Mouse (Mus musculus) kidney, embryonic 14.5 days (tissue): ENCODE results near the gene Myadm. TPM values are rescaled to one million over a fixed set of nuclear protein-coding genes. Genes with fewer than 3 reads are reported as not detected.

ENCODE experiments used
- ATAC-seq: fragments of 200-750 bp; cut with Nextera tagmentation; 2 replicates; pipeline ENCODE4 v1.8.0; 2017; ENCODE audit warnings: moderate number of reproducible peaks, mild to moderate bottlenecking, moderate TSS enrichment, moderate library complexity; ENCODE audit not compliant: low FRiP score, low TSS enrichment
- H3K27ac ChIP-seq: fragments of 300-500 bp; sonication (generic); 2 replicates; pipeline ENCODE4 v1.5.1; 2014; ENCODE audit warnings: low read depth, mild to moderate bottlenecking, low read length, moderate library complexity, mixed read lengths
- H3K27me3 ChIP-seq: fragments of 300-500 bp; sonication (generic); 2 replicates; pipeline ENCODE4 v1.6.1; 2014; ENCODE audit warnings: mild to moderate bottlenecking, low read length; ENCODE audit not compliant: control insufficient read depth, insufficient read depth
- H3K36me3 ChIP-seq: fragments of 300-500 bp; sonication (generic); 2 replicates; pipeline ENCODE4 v1.6.1; 2014; ENCODE audit warnings: low read length, mixed read lengths; ENCODE audit not compliant: control insufficient read depth, insufficient read depth
- H3K4me1 ChIP-seq: fragments of 300-500 bp; sonication (generic); 2 replicates; pipeline ENCODE4 v1.6.1; 2014; ENCODE audit warnings: low read length, mixed read lengths; ENCODE audit not compliant: control insufficient read depth, insufficient read depth
- H3K4me2 ChIP-seq: fragments of 300-500 bp; sonication (generic); replicated peaks from 2 replicates; pipeline ENCODE4 v1.6.1; 2014; ENCODE audit warnings: low read depth, mild to moderate bottlenecking, low read length
- H3K4me3 ChIP-seq: fragments of 300-500 bp; sonication (generic); 2 replicates; pipeline ENCODE4 v1.5.1; 2014; ENCODE audit warnings: mild to moderate bottlenecking, low read length
- H3K9ac ChIP-seq: fragments of 300-500 bp; sonication (generic); 2 replicates; pipeline ENCODE4 v1.6.1; 2014; ENCODE audit warnings: low read depth, mild to moderate bottlenecking, low read length, moderate library complexity
- H3K9me3 ChIP-seq: fragments of 300-500 bp; sonication (generic); 2 replicates; pipeline ENCODE4 v1.6.1; 2016; ENCODE audit warnings: low read length; ENCODE audit not compliant: control insufficient read depth
- WGBS: fragments of 180-500 bp; shearing (Covaris S2); extraction: QIAGEN DNeasy Blood & Tissue Kit; methylation state at CpG from one replicate; pipeline ENCODE4 v1.1.7; 2014; 5-methylcytosine and 5-hydroxymethylcytosine counted together
- polyA plus RNA-seq: library from polyadenylated mRNA; unstranded; fragments of >200 nt; fragmentation: Nextera tagmentation; extraction: Ambion mirVana; gene quantifications from 2 replicates; pipeline ENCODE4 v1.2.1, GENCODE M21; 2014

Myadm gene
- polyA plus RNA-seq: 50.5 and 81.3 TPM in 2 replicates

GRCm38 (mm10) chr7:3288976-3289970 lies at the start of gene Myadm, which contains the start of gene Prkcg:
Myadm (plus strand) TSS chr7:3289080.
Prkcg (plus strand) TSS chr7:3289179.
- no peaks in the 10 kb centered on the region for H3K27me3 ChIP-seq
- no peaks in the 10 kb centered on the region for H3K36me3 ChIP-seq
- H3K27ac ChIP-seq: peak within 1 kb of the TSS; percentile 71
- peak within 1 kb of the TSS; percentile 48 for H3K4me3 ChIP-seq
- H3K9me3 ChIP-seq: no peaks in the 10 kb centered on the region
- WGBS: 1% methylated on average over 30 of the region's 30 CpGs
- H3K4me2 ChIP-seq: peak within 1 kb of the TSS; percentile 74
- peak within 1 kb of the TSS; percentile 68 for H3K9ac ChIP-seq
- peak; percentile 11; the same call in 1 of the 2 replicates for ATAC-seq
- peaks cover 12% of the 10 kb centered on the region; the same call in 1 of the 2 replicates for H3K4me1 ChIP-seq

DNA sequence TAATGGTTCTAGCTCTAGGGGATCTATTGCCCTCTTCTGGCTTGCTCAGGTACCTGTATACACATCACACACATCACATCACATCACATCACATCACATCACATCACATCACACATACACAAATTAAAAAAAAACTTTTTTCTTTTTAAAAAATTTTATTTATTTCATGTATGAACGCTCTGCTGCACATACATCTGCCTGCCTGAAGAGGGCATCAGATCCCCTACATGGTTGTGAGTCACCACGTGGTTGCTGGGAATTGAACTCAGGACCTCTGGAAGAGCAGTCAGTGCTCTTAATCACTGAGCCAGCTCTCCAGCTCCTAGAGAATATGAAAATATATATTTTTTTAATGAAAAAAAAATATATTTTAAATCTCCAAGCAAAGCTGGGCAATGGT lies 49.7 kb upstream of the Myadm start:
- Histone ChIP-seq H3K4me3 (no peak overlapping the region), H3K36me3 (no peaks in the 10 kb centered on the region), H3K27ac (no peak overlapping the region), H3K9me3 (no peaks in the 10 kb centered on the region), H3K4me1 (no peaks in the 10 kb centered on the region), H3K9ac (no peak overlapping the region), H3K4me2 (no peak overlapping the region), H3K27me3 (no peaks in the 10 kb centered on the region)
- no peak for ATAC-seq
- WGBS: 78% methylated on average over 2 of the region's 2 CpGs

- H3K4me1 ChIP-seq: no peaks in the 10 kb centered on the region
- ATAC-seq: no peak
- H3K27ac ChIP-seq: no peak overlapping the region
- WGBS: 69% methylated on average over 3 of the region's 3 CpGs
- no peaks in the 10 kb centered on the region for H3K36me3 ChIP-seq
- H3K4me3 ChIP-seq: no peak overlapping the region
- H3K4me2 ChIP-seq: no peak overlapping the region
- no peak overlapping the region for H3K9ac ChIP-seq
- no peaks in the 10 kb centered on the region for H3K9me3 ChIP-seq
- no peaks in the 10 kb centered on the region for H3K27me3 ChIP-seq
Observed at GRCm38 (mm10) chr7:3260701-3261100, 28.2 kb upstream of the Myadm start.

GRCm38 (mm10) chr7:3261446-3261845 lies 27.4 kb upstream of the Myadm start:
- H3K4me2 ChIP-seq: no peak overlapping the region
- H3K9me3 ChIP-seq: no peaks in the 10 kb centered on the region
- no peak overlapping the region for H3K4me3 ChIP-seq
- no peaks in the 10 kb centered on the region for H3K4me1 ChIP-seq
- 71% methylated on average over 4 of the region's 4 CpGs for WGBS
- no peak overlapping the region for H3K27ac ChIP-seq
- no peaks in the 10 kb centered on the region for H3K27me3 ChIP-seq
- H3K9ac ChIP-seq: no peak overlapping the region
- H3K36me3 ChIP-seq: no peaks in the 10 kb centered on the region
- no peak for ATAC-seq

DNA sequence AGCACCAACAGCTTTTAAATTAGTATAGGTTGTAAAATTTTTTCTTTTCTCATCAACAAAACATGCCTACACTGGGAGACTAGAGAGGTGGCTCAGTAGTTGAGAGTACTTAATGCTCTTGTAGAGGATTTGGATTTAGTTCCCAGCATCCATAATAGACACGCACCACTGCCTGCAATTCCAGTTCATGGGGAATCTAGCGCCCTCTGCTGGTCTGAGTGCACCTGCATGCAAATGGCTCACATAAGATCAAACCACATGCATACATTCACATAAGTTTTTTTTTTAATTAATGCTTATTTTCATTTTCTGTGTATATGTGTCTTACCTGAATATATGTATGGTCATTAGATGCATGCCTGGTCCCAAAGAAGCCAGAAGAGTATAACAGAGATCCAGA lies 26.1 kb upstream of the Myadm start:
- no peak for ATAC-seq
- Histone ChIP-seq H3K4me2 (no peak overlapping the region), H3K9ac (no peak overlapping the region), H3K27ac (no peak overlapping the region), H3K4me3 (no peak overlapping the region), H3K36me3 (no peaks in the 10 kb centered on the region), H3K27me3 (no peaks in the 10 kb centered on the region), H3K9me3 (no peaks in the 10 kb centered on the region), H3K4me1 (no peaks in the 10 kb centered on the region)
- 51% methylated on average over 2 of the region's 2 CpGs for WGBS

DNA sequence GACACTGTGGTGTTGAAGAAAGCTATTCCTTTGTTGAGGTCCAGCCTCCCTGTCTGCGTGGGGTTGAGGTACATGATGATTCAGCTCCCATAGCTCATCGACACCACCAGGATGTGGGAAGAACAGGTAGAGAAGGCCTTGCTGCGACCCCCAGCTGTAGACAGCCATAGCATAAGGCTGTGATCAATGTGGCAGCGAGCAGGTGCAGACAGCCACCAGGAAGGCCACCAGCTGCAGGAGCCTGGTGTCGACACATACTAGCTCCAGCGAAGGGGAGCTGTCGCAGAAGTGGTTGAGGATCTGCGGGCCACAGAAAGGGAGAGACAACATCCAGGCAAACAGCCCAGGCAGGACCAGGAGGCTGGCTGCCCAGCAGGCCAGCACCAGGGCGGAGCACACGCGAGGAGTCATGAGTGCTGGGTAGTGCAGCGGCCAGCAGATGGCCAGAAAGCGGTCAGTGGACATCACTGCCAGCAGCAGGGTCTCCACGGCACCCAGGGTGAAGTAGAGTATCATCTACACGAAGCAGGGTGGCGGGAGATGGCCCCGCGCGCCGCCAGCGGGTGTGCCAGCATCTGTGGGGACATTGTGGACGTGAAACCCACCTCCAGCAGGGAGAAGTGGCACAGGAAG lies 24.4 kb upstream of the Myadm start:
- Histone ChIP-seq H3K4me2 (peak overlapping the region; percentile 21), H3K4me3 (no peak overlapping the region), H3K9me3 (no peaks in the 10 kb centered on the region), H3K36me3 (no peaks in the 10 kb centered on the region), H3K27ac (no peak overlapping the region), H3K4me1 (no peaks in the 10 kb centered on the region), H3K9ac (no peak overlapping the region), H3K27me3 (no peaks in the 10 kb centered on the region)
- ATAC-seq: no peak
- 37% methylated on average over 22 of the region's 22 CpGs for WGBS

DNA sequence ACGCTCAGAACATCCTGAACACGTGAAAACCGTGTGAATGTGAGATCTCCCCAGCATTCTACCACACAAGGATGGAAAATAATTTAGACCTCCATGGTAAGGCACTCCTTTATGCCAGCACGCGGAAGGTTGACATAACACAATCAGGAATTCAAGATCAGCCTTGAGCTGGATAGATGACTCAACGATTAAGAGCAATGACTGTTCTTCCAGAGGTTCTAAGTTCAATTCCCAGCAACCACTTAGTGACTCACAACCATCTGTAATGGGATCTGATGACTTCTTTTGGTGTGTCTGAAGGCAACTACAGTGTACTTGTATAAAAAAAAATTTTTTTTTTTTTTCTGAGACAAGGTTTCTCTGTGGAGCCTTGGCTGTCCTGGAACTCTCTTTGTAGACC lies 23.6 kb upstream of the Myadm start:
- 72% methylated on average over 6 of the region's 6 CpGs for WGBS
- ATAC-seq: no peak
- H3K4me2 ChIP-seq: no peak overlapping the region; the same call in 1 of the 2 replicates

DNA sequence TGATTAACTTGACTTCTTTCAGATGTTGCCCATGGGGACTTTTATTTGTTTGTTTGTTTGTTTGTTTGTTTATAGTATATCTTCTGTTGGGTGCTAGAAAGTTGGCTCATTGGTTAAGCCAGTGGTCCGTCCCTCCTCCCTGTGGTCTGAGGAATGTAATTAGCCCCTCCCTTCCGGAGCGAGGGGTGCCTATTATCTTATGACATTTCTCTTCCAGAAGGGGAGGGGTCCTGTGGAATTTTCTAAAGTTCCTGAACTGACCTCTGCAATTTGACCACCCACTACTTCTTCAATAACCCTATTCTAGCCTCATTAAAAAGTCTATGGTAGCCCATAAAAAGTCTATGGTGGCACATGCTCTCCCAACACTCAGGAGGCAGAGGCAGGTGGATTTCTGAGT lies 21.6 kb upstream of the Myadm start:
- ATAC-seq: no peak
- H3K9me3 ChIP-seq: no peaks in the 10 kb centered on the region
- no peak overlapping the region for H3K4me3 ChIP-seq
- no peaks in the 10 kb centered on the region for H3K27me3 ChIP-seq
- no peaks in the 10 kb centered on the region for H3K36me3 ChIP-seq
- H3K4me1 ChIP-seq: no peaks in the 10 kb centered on the region
- WGBS: 80% methylated on average over 3 of the region's 3 CpGs
- no peak overlapping the region for H3K27ac ChIP-seq
- H3K4me2 ChIP-seq: no peak overlapping the region
- H3K9ac ChIP-seq: no peak overlapping the region

More for the DNA sequence above, 23.6 kb upstream of the Myadm start:
- no peak overlapping the region for H3K9ac ChIP-seq
- no peaks in the 10 kb centered on the region for H3K9me3 ChIP-seq
- no peaks in the 10 kb centered on the region for H3K36me3 ChIP-seq
- no peaks in the 10 kb centered on the region for H3K4me1 ChIP-seq
- H3K4me3 ChIP-seq: no peak overlapping the region
- H3K27me3 ChIP-seq: no peaks in the 10 kb centered on the region
- no peak overlapping the region for H3K27ac ChIP-seq

- 57% methylated on average over 8 of the region's 8 CpGs for WGBS
- ATAC-seq: no peak
- Histone ChIP-seq H3K4me3 (no peak overlapping the region), H3K27ac (no peak overlapping the region), H3K27me3 (no peaks in the 10 kb centered on the region), H3K4me1 (no peaks in the 10 kb centered on the region), H3K9ac (no peak overlapping the region), H3K4me2 (no peak overlapping the region), H3K36me3 (no peaks in the 10 kb centered on the region), H3K9me3 (no peaks in the 10 kb centered on the region)
Observed at GRCm38 (mm10) chr7:3267888-3268287, 21.0 kb upstream of the Myadm start.
